Mouse (Mus musculus) midbrain, embryonic 16.5 days (tissue): ENCODE results near the gene Gm1043. TPM values are rescaled to one million over a fixed set of nuclear protein-coding genes. Genes with fewer than 3 reads are reported as not detected.

Experiments
- ATAC-seq: fragments of 200-750 bp; cut with Nextera tagmentation; 2 replicates; pipeline ENCODE4 v1.8.0; 2017; ENCODE audit warnings: moderate TSS enrichment
- H3K27ac ChIP-seq: fragments of 300-500 bp; sonication (generic); 2 replicates; pipeline ENCODE4 v1.5.1; 2014; ENCODE audit warnings: mild to moderate bottlenecking, low read length, mixed read lengths
- H3K27me3 ChIP-seq: fragments of 300-500 bp; sonication (generic); 2 replicates; pipeline ENCODE4 v1.6.1; 2014; ENCODE audit warnings: low read depth, low read length, mixed read lengths; ENCODE audit not compliant: control insufficient read depth, insufficient read depth
- H3K36me3 ChIP-seq: fragments of 300-500 bp; sonication (generic); 2 replicates; pipeline ENCODE4 v1.6.1; 2014; ENCODE audit warnings: mild to moderate bottlenecking, low read length, moderate library complexity, mixed read lengths; ENCODE audit not compliant: control insufficient read depth, insufficient read depth
- H3K4me1 ChIP-seq: fragments of 300-500 bp; sonication (generic); 2 replicates; pipeline ENCODE4 v1.6.1; 2014; ENCODE audit warnings: mild to moderate bottlenecking, low read length, mixed read lengths; ENCODE audit not compliant: control insufficient read depth, insufficient read depth
- H3K4me2 ChIP-seq: fragments of 300-500 bp; sonication (generic); 2 replicates; pipeline ENCODE4 v1.6.1; 2014; ENCODE audit warnings: mild to moderate bottlenecking, low read length, mixed read lengths
- H3K4me3 ChIP-seq: fragments of 300-500 bp; sonication (generic); 2 replicates; pipeline ENCODE4 v1.5.1; 2014; ENCODE audit warnings: low read depth, mild to moderate bottlenecking, low read length, moderate library complexity, mixed read lengths
- H3K9ac ChIP-seq: fragments of 300-500 bp; sonication (generic); 2 replicates; pipeline ENCODE4 v1.6.1; 2014; ENCODE audit warnings: low read depth, low read length, mixed read lengths
- H3K9me3 ChIP-seq: fragments of 300-500 bp; sonication (generic); replicated peaks from 2 replicates; pipeline ENCODE4 v1.6.1; 2014; ENCODE audit warnings: mild to moderate bottlenecking, low read length, mixed read lengths; ENCODE audit not compliant: control insufficient read depth, poor library complexity, severe bottlenecking
- WGBS: fragments of 180-500 bp; shearing (Covaris S2); extraction: QIAGEN DNeasy Blood & Tissue Kit; methylation state at CpG from one replicate; pipeline ENCODE4 v1.1.7; 2014; 5-methylcytosine and 5-hydroxymethylcytosine counted together
- polyA plus RNA-seq: library from polyadenylated mRNA; unstranded; fragments of >200 nt; fragmentation: Nextera tagmentation; extraction: Ambion mirVana; gene quantifications from 2 replicates; pipeline ENCODE4 v1.2.1, GENCODE M21; 2015

Gm1043 gene
- polyA plus RNA-seq, 1 experiment from 2014 or later, result 2.3 TPM

DNA sequence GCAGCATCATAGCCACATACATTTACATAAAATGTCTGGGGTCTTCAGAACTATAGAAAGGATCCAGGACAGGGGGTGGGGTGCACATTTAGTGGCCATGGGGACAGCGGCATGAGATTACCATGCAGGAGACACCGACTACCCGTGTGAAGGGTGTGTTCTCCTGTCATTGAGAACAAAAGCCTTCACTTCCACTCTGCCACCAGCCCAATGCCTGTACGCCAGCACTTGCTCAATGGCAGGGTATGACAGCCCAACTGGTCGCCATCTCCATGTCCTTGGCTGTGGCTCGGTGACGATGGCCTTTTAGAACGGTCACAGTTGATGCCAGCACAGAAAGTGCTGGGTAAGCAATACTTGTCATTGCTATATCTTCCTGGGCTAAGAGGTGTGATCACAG, 111.0 kb downstream of the Gm1043 start:
- no peaks in the 10 kb centered on the region for H3K9me3 ChIP-seq
- no peaks in the 10 kb centered on the region for H3K36me3 ChIP-seq
- H3K4me3 ChIP-seq, result no peak overlapping the region
- H3K9ac ChIP-seq, result no peak overlapping the region
- 69% methylated on average over 8 of the region's 8 CpGs for WGBS
- H3K4me2 ChIP-seq, result no peak overlapping the region
- H3K4me1 ChIP-seq, result peaks cover 8% of the 10 kb centered on the region
- no peak for ATAC-seq
- H3K27me3 ChIP-seq, result no peaks in the 10 kb centered on the region
- no peak overlapping the region for H3K27ac ChIP-seq

DNA sequence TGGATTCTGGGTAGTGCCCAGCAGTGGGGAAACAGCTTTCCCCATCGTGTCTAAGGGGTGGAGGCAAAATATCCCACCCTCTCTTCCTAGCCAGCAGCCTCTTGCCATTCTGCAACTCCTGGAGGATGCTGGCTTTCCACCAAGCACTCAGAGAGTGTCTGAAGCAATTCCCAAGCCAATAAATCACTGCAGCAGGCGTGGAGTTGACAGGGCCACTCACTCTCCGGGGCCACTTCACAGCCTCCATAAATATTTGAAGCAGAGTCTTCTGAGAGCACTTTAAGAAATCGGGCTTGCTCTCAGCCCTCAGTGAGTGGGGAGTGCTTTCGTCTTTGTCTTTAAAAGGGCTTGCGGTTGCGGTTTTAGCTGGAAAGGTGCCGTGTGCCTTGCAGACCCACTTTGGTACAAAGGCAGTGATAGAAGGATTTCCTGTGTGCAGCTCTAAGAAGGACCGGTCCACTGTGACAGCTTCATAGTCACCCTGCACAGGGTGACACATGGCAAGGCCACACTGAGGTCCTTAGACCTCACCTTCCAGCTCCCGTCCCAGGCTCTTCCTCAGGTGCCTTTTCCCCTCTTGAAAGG, 111.6 kb downstream of the Gm1043 start:
- no peaks in the 10 kb centered on the region for H3K9me3 ChIP-seq
- no peak overlapping the region for H3K4me2 ChIP-seq
- no peaks in the 10 kb centered on the region for H3K27me3 ChIP-seq
- ATAC-seq, result no peak
- H3K36me3 ChIP-seq, result no peaks in the 10 kb centered on the region
- no peak overlapping the region for H3K4me3 ChIP-seq
- 68% methylated on average over 10 of the region's 10 CpGs for WGBS
- peaks cover 8% of the 10 kb centered on the region for H3K4me1 ChIP-seq
- H3K27ac ChIP-seq, result no peak overlapping the region
- no peak overlapping the region for H3K9ac ChIP-seq

DNA sequence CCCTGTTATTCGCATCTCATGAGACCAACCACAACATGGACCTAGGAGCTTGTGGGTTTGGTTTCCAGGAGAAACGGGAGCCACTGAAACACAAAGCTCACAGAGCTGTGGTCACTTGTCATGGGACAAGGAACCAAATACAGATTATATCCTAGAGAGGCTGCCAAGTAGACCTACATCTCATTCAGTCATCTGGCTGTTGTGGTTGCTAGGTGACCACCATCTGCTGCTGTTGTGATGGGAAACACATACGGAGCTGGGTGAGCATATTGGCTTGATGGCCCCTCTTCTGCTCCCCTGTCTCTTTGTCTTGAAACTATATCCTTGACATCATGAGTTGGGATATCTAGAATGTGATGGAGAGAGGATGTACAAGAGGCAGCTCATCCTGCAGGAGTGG, 112.3 kb downstream of the Gm1043 start:
- Histone ChIP-seq H3K4me2 (no peak overlapping the region), H3K27ac (no peak overlapping the region), H3K4me1 (peaks cover 8% of the 10 kb centered on the region), H3K27me3 (no peaks in the 10 kb centered on the region), H3K36me3 (no peaks in the 10 kb centered on the region), H3K4me3 (no peak overlapping the region), H3K9ac (no peak overlapping the region), H3K9me3 (no peaks in the 10 kb centered on the region)
- 68% methylated on average over 3 of the region's 3 CpGs for WGBS
- ATAC-seq, result no peak

DNA sequence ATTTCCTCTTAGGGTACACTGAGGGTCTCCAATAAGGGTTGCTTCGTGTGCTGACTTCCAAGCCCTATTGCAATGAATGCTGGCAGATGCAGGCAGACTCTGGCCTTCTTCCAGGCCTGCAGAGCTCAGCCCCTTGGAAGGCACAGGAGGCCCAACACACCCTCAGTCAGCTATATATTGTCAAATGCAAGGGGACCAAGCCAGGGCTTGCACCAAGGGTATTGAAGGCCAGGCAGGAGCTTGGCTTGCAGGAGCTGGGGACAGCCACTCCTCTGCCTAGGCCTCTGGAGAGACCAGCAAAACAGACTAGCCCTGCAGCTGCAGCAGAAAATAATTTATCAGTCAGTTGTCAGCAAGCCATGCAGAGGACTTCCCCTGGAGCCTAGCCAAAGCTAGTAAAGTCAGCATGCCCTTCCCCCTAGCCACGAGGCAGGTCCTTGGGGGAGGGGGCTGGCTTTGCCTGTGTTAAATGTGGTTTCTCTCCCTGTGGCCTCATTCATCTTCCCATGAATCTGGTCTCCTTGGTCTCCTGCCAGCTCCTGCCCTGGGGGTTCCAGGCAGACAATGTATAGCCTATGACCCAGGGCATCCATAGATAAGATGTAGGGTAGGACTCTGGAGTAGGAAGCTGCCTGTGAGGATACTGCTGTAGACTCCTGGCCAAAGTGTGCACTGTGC, 113.0 kb downstream of the Gm1043 start:
- Histone ChIP-seq H3K4me1 (peaks cover 8% of the 10 kb centered on the region), H3K36me3 (no peaks in the 10 kb centered on the region), H3K4me3 (no peak overlapping the region), H3K9ac (no peak overlapping the region), H3K27ac (0 out of 2 replicates have a peak overlapping the region, but pooled peaks have one; percentile 3), H3K4me2 (no peak overlapping the region), H3K27me3 (no peaks in the 10 kb centered on the region), H3K9me3 (no peaks in the 10 kb centered on the region)
- peak; percentile 25; the same call in 1 of the 2 replicates for ATAC-seq
- WGBS, result 38% methylated on average over 2 of the region's 2 CpGs

DNA sequence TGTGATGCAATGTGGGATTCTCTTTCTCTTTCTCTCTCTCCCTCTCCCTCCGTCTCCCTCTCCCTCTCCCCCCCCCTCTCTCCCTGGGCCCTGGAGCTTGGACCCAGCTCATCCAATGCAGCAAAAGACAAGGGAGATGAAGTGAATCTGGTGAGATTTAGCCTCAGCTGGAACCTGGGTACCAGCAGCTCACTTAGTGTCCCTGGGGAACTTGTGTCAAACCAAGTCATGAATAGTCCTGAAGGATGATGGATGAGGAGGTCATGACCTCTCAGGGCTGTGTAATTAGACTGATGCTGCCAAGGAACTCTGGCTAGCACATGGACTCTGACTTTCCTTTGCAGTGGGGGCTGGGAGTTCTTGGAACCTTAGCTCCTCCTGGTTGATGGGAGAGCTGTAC, 117.1 kb downstream of the Gm1043 start:
- H3K4me2 ChIP-seq, result no peak overlapping the region
- no peak overlapping the region for H3K27ac ChIP-seq
- peaks cover 4% of the 10 kb centered on the region for H3K4me1 ChIP-seq
- H3K9ac ChIP-seq, result no peak overlapping the region
- no peak for ATAC-seq
- H3K27me3 ChIP-seq, result no peaks in the 10 kb centered on the region
- no peaks in the 10 kb centered on the region for H3K9me3 ChIP-seq
- H3K36me3 ChIP-seq, result no peaks in the 10 kb centered on the region
- no peak overlapping the region for H3K4me3 ChIP-seq
- WGBS, result 13% methylated on average over 1 of the region's 1 CpGs

DNA sequence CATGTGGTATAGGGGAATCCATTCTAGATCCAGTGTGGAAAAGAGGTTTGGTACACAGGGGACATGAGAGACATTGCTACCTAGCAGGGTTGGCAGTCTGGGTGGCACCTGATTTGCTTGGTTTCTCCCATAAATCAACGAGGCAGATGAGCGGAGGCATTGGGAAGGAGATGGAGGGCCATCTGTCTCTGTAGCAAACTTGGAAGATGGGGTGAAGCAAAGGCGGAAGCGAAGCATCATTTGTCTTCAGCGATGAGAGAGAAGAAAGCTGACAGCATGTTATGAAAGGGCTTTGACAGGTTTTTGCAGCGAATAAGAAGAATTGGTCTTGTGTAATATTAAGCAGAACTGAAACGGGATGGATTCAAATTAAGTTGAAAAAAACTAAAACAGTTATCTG, 119.7 kb downstream of the Gm1043 start:
- H3K36me3 ChIP-seq, result no peaks in the 10 kb centered on the region
- H3K9ac ChIP-seq, result no peak overlapping the region
- no peak overlapping the region for H3K27ac ChIP-seq
- ATAC-seq, result no peak
- WGBS, result 88% methylated on average over 7 of the region's 7 CpGs
- H3K4me3 ChIP-seq, result no peak overlapping the region
- H3K9me3 ChIP-seq, result no peaks in the 10 kb centered on the region
- H3K4me1 ChIP-seq, result no peaks in the 10 kb centered on the region
- H3K27me3 ChIP-seq, result no peaks in the 10 kb centered on the region
- H3K4me2 ChIP-seq, result no peak overlapping the region

DNA sequence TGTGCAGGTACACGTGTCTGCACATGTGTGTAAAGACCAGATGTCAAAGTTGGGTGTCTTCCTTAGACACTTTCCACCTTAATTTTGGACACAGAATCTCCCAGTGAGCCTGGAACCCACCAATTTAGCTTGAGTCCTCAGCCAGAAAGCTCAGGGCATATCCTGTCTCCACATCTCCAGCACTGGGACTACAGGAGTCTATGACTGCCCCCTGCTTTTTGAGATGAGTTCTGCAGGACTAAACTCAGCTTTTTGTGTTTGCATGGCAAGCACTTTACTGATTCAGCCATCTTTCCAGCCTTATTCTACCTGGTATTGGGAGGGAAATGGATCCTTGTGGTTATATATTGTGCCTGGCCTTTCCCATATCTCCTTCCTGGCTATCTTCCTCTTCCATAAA, 120.2 kb downstream of the Gm1043 start:
- H3K9ac ChIP-seq, result no peak overlapping the region
- WGBS, result 79% methylated on average over 1 of the region's 1 CpGs
- H3K4me3 ChIP-seq, result no peak overlapping the region
- no peak for ATAC-seq
- H3K27ac ChIP-seq, result no peak overlapping the region
- H3K36me3 ChIP-seq, result no peaks in the 10 kb centered on the region
- H3K4me2 ChIP-seq, result no peak overlapping the region
- no peaks in the 10 kb centered on the region for H3K4me1 ChIP-seq
- no peaks in the 10 kb centered on the region for H3K27me3 ChIP-seq
- H3K9me3 ChIP-seq, result no peaks in the 10 kb centered on the region

DNA sequence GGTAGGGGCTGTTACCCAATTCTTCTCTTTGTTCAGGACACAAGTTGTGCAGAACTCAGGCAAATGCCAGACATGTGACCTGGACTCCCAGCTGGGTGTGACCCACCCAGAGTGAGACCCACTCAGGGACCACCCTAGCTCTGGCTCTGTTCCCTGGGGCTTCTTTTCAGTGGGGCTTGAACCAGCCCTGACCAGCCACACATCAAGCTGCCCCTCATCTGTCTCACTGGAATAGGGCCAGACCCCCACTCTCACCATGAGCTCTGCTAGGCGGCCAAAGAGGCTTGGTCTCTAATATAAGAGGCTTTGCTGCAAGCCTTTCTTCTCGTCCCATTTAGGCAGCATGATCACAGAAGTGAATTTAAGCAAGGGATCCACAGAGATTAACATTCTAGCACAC, 121.2 kb downstream of the Gm1043 start:
- Histone ChIP-seq H3K9me3 (no peaks in the 10 kb centered on the region), H3K4me3 (no peak overlapping the region), H3K9ac (no peak overlapping the region), H3K36me3 (no peaks in the 10 kb centered on the region), H3K4me1 (no peaks in the 10 kb centered on the region), H3K4me2 (no peak overlapping the region), H3K27ac (no peak overlapping the region), H3K27me3 (no peaks in the 10 kb centered on the region)
- ATAC-seq, result peak; percentile 27; the same call in 1 of the 2 replicates
- WGBS, result 54% methylated on average over 2 of the region's 2 CpGs

DNA sequence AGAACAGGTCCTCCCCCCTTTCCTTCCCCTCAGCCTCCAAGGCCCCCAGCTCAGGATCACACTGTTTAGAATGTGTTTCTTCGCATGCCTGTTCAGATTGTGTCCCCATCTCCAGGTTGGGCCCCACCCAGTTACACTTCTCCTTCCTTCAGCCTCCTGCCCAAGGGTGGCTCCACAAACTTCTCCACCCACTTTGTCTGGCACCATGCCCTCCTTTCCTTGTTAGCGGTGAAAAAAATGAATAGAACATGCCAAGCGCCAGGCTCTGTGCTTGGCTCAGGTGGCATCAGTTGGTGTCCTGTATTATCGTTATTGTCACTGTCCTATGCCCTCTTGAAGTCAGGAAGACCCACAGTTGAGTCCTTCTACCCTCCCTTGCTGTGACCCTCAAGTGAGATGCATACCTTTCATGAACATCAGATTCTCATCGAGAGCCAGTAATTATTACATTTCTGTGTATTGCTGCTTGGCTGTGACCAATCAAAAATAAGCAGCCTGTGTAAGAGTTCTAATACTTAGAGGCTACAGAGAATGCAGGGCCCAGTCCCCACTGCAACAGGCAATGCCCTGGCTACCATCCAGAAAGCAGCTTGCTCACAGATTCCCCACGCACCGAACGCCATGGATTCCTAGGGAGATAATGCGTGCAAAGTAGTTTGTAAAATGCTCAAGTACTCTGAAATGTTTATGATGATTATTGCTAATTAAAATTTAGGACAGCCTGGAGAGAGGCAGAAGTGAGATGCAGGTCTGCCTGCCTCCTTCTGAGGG, 128.0 kb downstream of the Gm1043 start:
- Histone ChIP-seq H3K9ac (no peak overlapping the region), H3K4me2 (no peak overlapping the region), H3K9me3 (no peaks in the 10 kb centered on the region), H3K36me3 (no peaks in the 10 kb centered on the region), H3K4me1 (no peaks in the 10 kb centered on the region), H3K4me3 (no peak overlapping the region), H3K27me3 (no peaks in the 10 kb centered on the region), H3K27ac (no peak overlapping the region)
- no peak for ATAC-seq
- 79% methylated on average over 9 of the region's 9 CpGs for WGBS
